Mouse (Mus musculus) liver, adult 2 months (tissue): ENCODE measurements around the gene Alyref. TPM values are rescaled to one million over a fixed set of nuclear protein-coding genes. Genes with fewer than 3 reads are reported as not detected.

Experiments
- DNase-seq: peaks from one replicate; pipeline ENCODE4 v3.0.0-alpha.2; 2011; ENCODE audit warnings: low read depth, low spot score; ENCODE audit errors: extremely low read depth
- H3K27ac ChIP-seq: fragments of 200-500 bp; replicated peaks from 2 replicates; pipeline ENCODE4 v1.5.1; 2012; ENCODE audit warnings: low read depth, mild to moderate bottlenecking, control low read depth, inconsistent platforms, low read length; ENCODE audit not compliant: insufficient read depth
- H3K27me3 ChIP-seq: fragments of 200-500 bp; 2 replicates; pipeline ENCODE4 v1.6.1; 2012; ENCODE audit warnings: mild to moderate bottlenecking, moderate library complexity, low read length, inconsistent platforms; ENCODE audit not compliant: control insufficient read depth, insufficient read depth
- H3K36me3 ChIP-seq: fragments of 200-500 bp; 2 replicates; pipeline ENCODE4 v1.6.1; 2012; ENCODE audit warnings: low read length, inconsistent platforms; ENCODE audit not compliant: control insufficient read depth, insufficient read depth
- H3K4me1 ChIP-seq: fragments of 200-500 bp; 2 replicates; pipeline ENCODE4 v1.6.1; 2011; ENCODE audit warnings: low read length; ENCODE audit not compliant: control insufficient read depth, insufficient read depth
- H3K4me3 ChIP-seq: fragments of 200-500 bp; 2 replicates; pipeline ENCODE4 v1.5.1; 2011; ENCODE audit warnings: low read depth, mild to moderate bottlenecking, control low read depth, low read length, moderate library complexity; ENCODE audit not compliant: insufficient read depth
- H3K79me2 ChIP-seq: fragments of 200-500 bp; 2 replicates; pipeline ENCODE4 v1.6.1; 2012; ENCODE audit warnings: inconsistent platforms, mild to moderate bottlenecking, low read length, moderate library complexity; ENCODE audit not compliant: control insufficient read depth, insufficient read depth
- H3K9ac ChIP-seq: fragments of 200-500 bp; 2 replicates; pipeline ENCODE4 v1.6.1; 2012; ENCODE audit warnings: low read depth, mild to moderate bottlenecking, control low read depth, inconsistent platforms, low read length
- CTCF ChIP-seq: fragments of 200-500 bp; IDR thresholded peaks from 2 replicates; pipeline ENCODE4 v1.5.1; 2011; ENCODE audit warnings: low read depth, low read length, control low read depth
- POLR2A ChIP-seq: fragments of 200-500 bp; IDR thresholded peaks from 2 replicates; pipeline ENCODE4 v1.6.1; 2011; ENCODE audit warnings: low read length, control low read depth; ENCODE audit not compliant: insufficient read depth; ENCODE audit errors: extremely low read depth
- WGBS: fragments of 180-500 bp; shearing (Covaris S2); methylation state at CpG from one replicate; pipeline ENCODE4 v1.1.7; 2018; 5-methylcytosine and 5-hydroxymethylcytosine counted together
- polyA plus RNA-seq: library from polyadenylated mRNA; depleted of rRNA; stranded (reverse); fragments of >200 nt; gene quantifications from 2 replicates; pipeline ENCODE4 v1.2.3, GENCODE M21; 2012; rRNA removed
- total RNA-seq: library from RNA; depleted of rRNA; stranded (reverse); fragments of >200 nt; gene quantifications from 2 replicates; pipeline ENCODE4 v1.2.3, GENCODE M21; 2014; rRNA removed

Gene Alyref
- 33.8 and 34.5 TPM in 2 replicates for total RNA-seq
- 12.6 and 12.9 TPM in 2 replicates for polyA plus RNA-seq

DNA sequence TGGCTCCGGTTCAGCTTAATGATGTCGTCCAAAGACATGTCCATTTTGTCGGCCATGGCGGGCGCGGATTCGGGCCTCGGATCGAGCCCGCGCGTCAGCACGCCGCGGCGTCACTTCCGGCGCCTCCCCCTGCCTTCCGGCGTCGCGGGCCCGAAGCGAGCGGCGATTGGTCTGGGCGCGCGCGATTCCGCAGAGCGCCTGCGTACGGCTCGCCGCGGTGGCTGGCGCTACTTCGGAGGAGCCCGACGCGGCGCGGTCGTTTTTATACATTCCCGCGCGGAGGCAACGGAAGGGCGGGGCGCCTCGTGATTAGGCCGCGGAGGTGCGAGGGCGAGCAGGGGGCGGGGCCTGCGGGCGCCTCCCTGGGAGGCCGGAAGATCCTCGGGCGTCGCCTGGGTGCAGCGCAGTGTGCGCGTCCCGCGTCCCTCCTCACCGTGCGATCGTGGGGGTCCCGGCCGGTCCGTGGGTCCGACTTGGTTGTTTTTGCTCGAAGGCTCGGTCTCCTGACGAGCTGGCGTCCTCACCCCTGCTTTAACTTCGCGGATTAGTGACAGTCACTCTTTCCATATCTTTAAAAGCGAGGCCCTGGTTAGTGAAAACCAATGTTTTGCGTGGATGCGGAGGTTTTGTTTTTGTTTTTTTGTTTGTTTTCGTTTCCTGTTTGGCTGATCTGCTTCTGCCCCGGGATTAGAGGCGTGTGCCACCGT is at the start of gene Alyref, which contains the start of gene Anapc11:
Alyref (minus strand) TSS at position 83 of the 707 bp plus-strand sequence.
Anapc11 (plus strand) TSS at position 139 of the 707 bp plus-strand sequence.
- TF ChIP-seq CTCF (no peak), POLR2A (0 out of 2 replicates have a peak, but pooled peaks have one; percentile 31)
- 1% methylated on average over 88 of the region's 88 CpGs for WGBS
- H3K4me3 ChIP-seq: peak within 1 kb of the TSS; percentile 80
- H3K9ac ChIP-seq: peak within 1 kb of the TSS; percentile 89
- peaks cover 17% of the 10 kb centered on the region for H3K36me3 ChIP-seq
- peak within 1 kb of the TSS; percentile 10 for H3K27ac ChIP-seq
- peak; percentile 68 for DNase-seq
- H3K4me1 ChIP-seq: peaks cover 11% of the 10 kb centered on the region
- H3K79me2 ChIP-seq: peaks cover 13% of the 10 kb centered on the region; the same call in 1 of the 2 replicates
- H3K27me3 ChIP-seq: no peaks in the 10 kb centered on the region

DNA sequence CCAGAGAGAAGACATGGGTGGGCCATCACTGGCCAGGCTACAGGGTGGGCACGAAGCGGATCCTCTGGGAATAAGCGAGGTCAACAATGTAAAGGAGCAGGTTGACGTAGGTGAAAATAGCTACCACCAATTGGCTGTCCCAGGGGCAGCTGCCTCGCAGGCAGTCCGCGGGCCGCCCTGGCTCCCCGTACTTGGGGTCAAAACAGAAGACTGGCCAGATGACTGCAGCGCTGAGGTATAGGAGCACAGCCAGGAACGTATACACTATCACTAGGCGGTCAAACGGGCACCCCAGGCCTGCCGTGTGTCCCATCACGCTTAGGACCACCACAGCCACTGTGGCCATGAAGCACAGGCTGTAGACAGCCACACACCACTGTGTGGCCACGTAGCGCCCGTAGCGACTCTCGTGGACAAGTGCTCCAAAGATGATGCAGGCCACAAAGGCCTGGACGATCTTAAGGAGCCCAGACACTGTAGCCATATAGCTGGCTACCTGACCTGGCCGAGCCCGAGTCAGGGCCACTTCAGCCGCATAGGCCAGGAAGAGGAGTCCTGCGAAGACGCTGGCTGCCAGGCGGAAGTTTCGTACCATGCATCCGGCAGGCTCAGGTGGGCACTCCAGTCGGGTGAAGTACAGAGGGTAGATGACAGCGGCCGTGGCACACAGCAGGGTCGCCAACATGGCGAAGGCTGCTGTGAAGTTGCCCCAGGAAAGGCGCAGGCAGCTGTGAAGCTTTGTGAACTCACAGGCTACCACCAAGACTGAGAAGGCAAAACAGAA is 49.1 kb upstream of the Alyref start:
- Histone ChIP-seq H3K79me2 (no peaks in the 10 kb centered on the region), H3K27me3 (no peaks in the 10 kb centered on the region), H3K9ac (no peak overlapping the region)

DNA sequence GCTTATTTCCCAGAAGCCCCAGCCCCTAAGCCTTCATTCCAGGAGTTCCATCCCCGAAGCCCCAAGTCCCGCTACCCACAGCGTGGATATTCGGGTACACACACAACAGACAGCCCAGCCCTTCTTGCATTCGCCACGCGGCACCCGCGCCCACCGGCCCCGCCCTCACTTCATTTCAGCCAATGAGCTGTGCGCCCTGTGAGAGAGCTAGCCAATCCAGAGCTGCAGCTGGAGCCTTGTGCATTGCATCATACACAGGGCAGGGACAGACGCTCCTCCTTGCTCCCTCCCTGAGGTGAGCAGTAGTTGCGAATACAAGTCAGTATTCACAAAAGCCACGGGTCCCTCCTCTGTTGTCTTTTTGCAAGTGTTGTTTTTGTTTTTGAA is 45.4 kb upstream of the Alyref start, which contains the start of gene Pycr1:
Pycr1 (minus strand) TSS at position 169 of the 387 bp plus-strand sequence.
- H3K27me3 ChIP-seq: no peaks in the 10 kb centered on the region
- peaks cover 5% of the 10 kb centered on the region; the same call in 1 of the 2 replicates for H3K4me1 ChIP-seq
- no peaks in the 10 kb centered on the region for H3K79me2 ChIP-seq
- peak within 1 kb of the TSS; percentile 32 for H3K4me3 ChIP-seq
- WGBS: under 1% methylated on average over 15 of the region's 15 CpGs
- DNase-seq: peak; percentile 82
- TF ChIP-seq CTCF: no peak
- no peak for TF ChIP-seq POLR2A
- H3K36me3 ChIP-seq: no peaks in the 10 kb centered on the region
- H3K27ac ChIP-seq: no peak within 1 kb of the TSS
- H3K9ac ChIP-seq: peak within 1 kb of the TSS; percentile 39

More for the DNA sequence above, 49.1 kb upstream of the Alyref start:
- 91% methylated on average over 35 of the region's 35 CpGs for WGBS
- Histone ChIP-seq H3K4me3 (no peak overlapping the region), H3K36me3 (no peaks in the 10 kb centered on the region), H3K27ac (no peak overlapping the region), H3K4me1 (peaks cover 5% of the 10 kb centered on the region; the same call in 1 of the 2 replicates)
- TF ChIP-seq POLR2A (no peak), CTCF (no peak)
- DNase-seq: no peak

DNA sequence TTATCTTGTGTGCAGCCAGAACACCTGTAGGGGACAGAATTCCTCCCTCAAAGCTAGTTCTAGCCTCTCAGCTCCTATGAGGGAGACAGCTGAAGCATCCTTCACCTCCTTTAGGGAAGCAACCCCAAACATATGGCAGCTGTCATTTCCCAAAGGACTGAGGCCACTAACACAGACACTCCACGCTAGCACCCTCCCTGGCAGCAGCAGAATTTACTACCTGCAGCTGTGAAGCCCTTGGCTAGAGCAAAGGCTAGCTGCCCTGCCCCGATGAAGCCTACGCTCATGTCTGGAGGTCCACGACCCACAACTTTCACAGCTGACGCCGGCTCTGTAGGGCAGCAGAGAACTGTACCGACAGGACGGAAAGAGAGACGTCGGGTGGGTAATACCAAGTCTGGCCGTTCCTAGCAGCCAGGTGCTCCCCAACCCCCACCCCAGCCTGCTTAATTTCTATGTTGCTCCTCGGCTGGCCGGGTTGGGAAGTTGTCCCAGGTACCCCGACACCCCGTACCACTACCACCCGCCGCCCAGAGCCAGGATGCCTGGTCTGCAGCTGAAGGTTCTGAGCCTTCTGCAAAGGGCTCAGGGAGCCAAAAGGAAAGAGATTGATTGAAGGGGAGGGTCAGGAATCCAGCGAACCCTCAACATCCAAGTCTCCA is 44.9 kb upstream of the Alyref start:
- Histone ChIP-seq H3K9ac (peak overlapping the region; percentile 39), H3K4me3 (peak overlapping the region; percentile 32), H3K27me3 (no peaks in the 10 kb centered on the region), H3K4me1 (peaks cover 5% of the 10 kb centered on the region; the same call in 1 of the 2 replicates), H3K27ac (no peak overlapping the region), H3K79me2 (no peaks in the 10 kb centered on the region), H3K36me3 (no peaks in the 10 kb centered on the region)
- WGBS: 1% methylated on average over 18 of the region's 18 CpGs
- TF ChIP-seq POLR2A: no peak
- TF ChIP-seq CTCF: no peak
- no peak for DNase-seq

DNA sequence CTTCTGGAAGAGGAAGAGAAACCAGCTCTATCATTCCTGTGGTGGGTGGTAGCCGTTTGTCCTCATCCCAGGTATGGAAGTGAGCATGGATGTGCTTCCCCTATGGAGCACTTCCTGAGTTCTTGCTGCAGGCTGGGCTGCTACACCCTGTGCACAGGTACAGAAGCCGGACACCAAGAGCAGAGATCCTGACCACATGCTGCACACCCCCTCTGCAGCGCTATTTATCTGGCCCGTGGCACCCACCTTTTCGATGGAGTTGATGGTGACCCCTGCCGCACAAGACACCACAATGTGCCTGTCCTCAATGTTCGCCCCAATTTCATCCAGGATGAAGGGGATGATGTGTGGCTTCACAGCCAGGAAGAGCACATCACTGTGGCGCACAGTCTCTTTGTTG is 43.7 kb upstream of the Alyref start:
- Histone ChIP-seq H3K9ac (no peak overlapping the region), H3K36me3 (no peaks in the 10 kb centered on the region), H3K4me3 (no peak overlapping the region), H3K27ac (no peak overlapping the region), H3K27me3 (no peaks in the 10 kb centered on the region), H3K4me1 (peaks cover 5% of the 10 kb centered on the region; the same call in 1 of the 2 replicates), H3K79me2 (no peaks in the 10 kb centered on the region)
- no peak for DNase-seq
- WGBS: 89% methylated on average over 8 of the region's 8 CpGs
- no peak for TF ChIP-seq CTCF
- TF ChIP-seq POLR2A: no peak
